Mouse (Mus musculus) olfactory bulb, adult 2 months (tissue): Measurements from ENCODE around the gene Alkbh6.

Source experiments
- CTCF ChIP-seq: fragments of 200-500 bp; IDR thresholded peaks from 2 replicates; pipeline ENCODE4 v1.5.1; 2012; ENCODE audit warnings: low read depth, mild to moderate bottlenecking, low read length, moderate library complexity; ENCODE audit not compliant: insufficient read depth
- POLR2A ChIP-seq: fragments of 200-500 bp; IDR thresholded peaks from 2 replicates; pipeline ENCODE4 v1.6.1; 2012; ENCODE audit warnings: mild to moderate bottlenecking, low read depth, low read length, moderate library complexity; ENCODE audit not compliant: insufficient read depth

- no peak for TF ChIP-seq CTCF
- no peak for TF ChIP-seq POLR2A
Observed at GRCm38 (mm10) chr7:30295103-30295502, 13.4 kb upstream of the Alkbh6 start.
